Mouse (Mus musculus) liver, embryonic 11.5 days (tissue): ENCODE results near the gene Wwp2. TPM values are rescaled to one million over a fixed set of nuclear protein-coding genes. Genes with fewer than 3 reads are reported as not detected.
A peak's percentile ranks its signal among the peaks of the same experiment; 100 is the strongest.

Source experiments
- ATAC-seq: fragments of 200-750 bp; cut with Nextera tagmentation; replicated peaks from 2 replicates; pipeline ENCODE4 v1.8.0; 2017; ENCODE audit warnings: moderate number of reproducible peaks, mild to moderate bottlenecking, moderate TSS enrichment, moderate library complexity; ENCODE audit not compliant: low FRiP score
- DNase-seq: peaks from one replicate; pipeline ENCODE4 v3.0.0-alpha.2; 2017; ENCODE audit warnings: low spot score
- H3K27ac ChIP-seq: fragments of 300-500 bp; sonication (generic); 2 replicates; pipeline ENCODE4 v1.5.1; 2014; ENCODE audit warnings: mild to moderate bottlenecking, low read depth, low read length, control low read depth
- H3K27me3 ChIP-seq: fragments of 300-500 bp; sonication (generic); replicated peaks from 2 replicates; pipeline ENCODE4 v1.6.1; 2014; ENCODE audit warnings: low read length, mixed read lengths; ENCODE audit not compliant: control insufficient read depth, insufficient read depth
- H3K36me3 ChIP-seq: fragments of 300-500 bp; sonication (generic); 2 replicates; pipeline ENCODE4 v1.6.1; 2014; ENCODE audit warnings: mild to moderate bottlenecking, low read length, moderate library complexity, mixed read lengths; ENCODE audit not compliant: control insufficient read depth, insufficient read depth
- H3K4me1 ChIP-seq: fragments of 300-500 bp; sonication (generic); replicated peaks from 2 replicates; pipeline ENCODE4 v1.6.1; 2014; ENCODE audit warnings: low read length, mixed read lengths; ENCODE audit not compliant: control insufficient read depth, insufficient read depth
- H3K4me2 ChIP-seq: fragments of 300-500 bp; sonication (generic); 2 replicates; pipeline ENCODE4 v1.6.1; 2014; ENCODE audit warnings: mild to moderate bottlenecking, control low read depth, moderate library complexity
- H3K4me3 ChIP-seq: fragments of 300-500 bp; sonication (generic); 2 replicates; pipeline ENCODE4 v1.5.1; 2014; ENCODE audit warnings: low read depth, low read length, control low read depth
- H3K9ac ChIP-seq: fragments of 300-500 bp; sonication (generic); 2 replicates; pipeline ENCODE4 v1.6.1; 2014; ENCODE audit warnings: low read depth, low read length, control low read depth
- H3K9me3 ChIP-seq: fragments of 300-500 bp; sonication (generic); 2 replicates; pipeline ENCODE4 v1.6.1; 2016; ENCODE audit warnings: low read length, inconsistent platforms, mixed read lengths; ENCODE audit not compliant: control insufficient read depth
- WGBS: fragments of 180-500 bp; shearing (Covaris S2); extraction: QIAGEN DNeasy Blood & Tissue Kit; methylation state at CpG from one replicate; pipeline ENCODE4 v1.1.7; 2014; 5-methylcytosine and 5-hydroxymethylcytosine counted together
- polyA plus RNA-seq: library from polyadenylated mRNA; unstranded; fragments of >200 nt; fragmentation: Nextera tagmentation; extraction: Ambion mirVana; gene quantifications from 2 replicates; pipeline ENCODE4 v1.2.1, GENCODE M21; 2014

Wwp2 gene
- polyA plus RNA-seq, 1 experiment from 2014 or later: 40.2 TPM

DNA sequence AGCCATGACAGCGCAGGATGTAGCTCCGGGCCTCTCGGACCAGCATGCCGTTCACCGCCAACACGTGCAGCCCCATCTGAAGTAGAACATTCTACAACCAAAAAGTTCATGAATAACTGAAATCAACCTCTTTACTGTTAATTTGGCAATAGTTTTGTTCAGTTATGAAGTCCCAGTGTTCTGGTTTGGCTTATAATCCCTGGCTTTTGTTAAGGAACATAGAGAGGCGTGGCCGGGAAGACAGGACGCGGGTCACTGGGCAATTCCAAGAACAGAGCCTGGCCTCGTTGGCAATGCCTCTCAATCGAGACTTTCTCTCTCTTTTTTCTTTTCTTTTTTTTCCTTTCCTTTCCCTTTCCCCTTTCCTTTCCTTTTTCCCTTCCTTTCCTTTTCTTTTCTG, 19.2 kb upstream of the Wwp2 start:
- Histone ChIP-seq H3K9me3 (no peaks in the 10 kb centered on the region), H3K36me3 (peaks cover 73% of the 10 kb centered on the region), H3K4me3 (no peak overlapping the region), H3K27ac (no peak overlapping the region), H3K9ac (no peak overlapping the region), H3K4me2 (no peak overlapping the region), H3K4me1 (peaks cover 6% of the 10 kb centered on the region), H3K27me3 (no peaks in the 10 kb centered on the region)
- WGBS: 95% methylated on average over 12 of the region's 12 CpGs
- ATAC-seq: no peak
- DNase-seq: no peak

DNA sequence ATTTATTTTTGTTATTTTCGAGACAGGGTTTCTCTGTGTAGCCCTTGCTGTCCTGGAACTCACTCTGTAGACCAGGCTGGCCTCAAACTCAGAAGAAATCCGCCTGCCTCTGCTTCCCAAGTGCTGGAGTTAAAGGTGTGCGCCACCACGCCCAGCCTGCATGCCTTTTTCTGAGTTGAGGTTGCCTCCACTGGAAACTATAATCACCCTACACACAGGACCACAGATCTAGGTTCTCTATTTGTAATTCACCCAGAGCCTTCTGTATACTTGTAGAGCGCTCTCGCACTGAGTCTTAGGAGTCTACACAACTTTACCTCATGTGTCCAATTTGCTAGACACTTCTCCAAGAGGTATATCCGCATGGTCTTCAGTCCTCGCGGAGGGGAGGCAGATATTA, 12.0 kb upstream of the Wwp2 start:
- Histone ChIP-seq H3K27ac (no peak overlapping the region), H3K9ac (peak overlapping the region; percentile 97), H3K4me1 (peaks cover 20% of the 10 kb centered on the region), H3K36me3 (peaks cover 30% of the 10 kb centered on the region), H3K4me3 (peak overlapping the region; percentile 92), H3K9me3 (no peaks in the 10 kb centered on the region), H3K27me3 (no peaks in the 10 kb centered on the region), H3K4me2 (peak overlapping the region; percentile 79)
- 14% methylated on average over 9 of the region's 9 CpGs for WGBS
- DNase-seq (no peak), ATAC-seq (peak; percentile 2; the same call in 1 of the 2 replicates)

DNA sequence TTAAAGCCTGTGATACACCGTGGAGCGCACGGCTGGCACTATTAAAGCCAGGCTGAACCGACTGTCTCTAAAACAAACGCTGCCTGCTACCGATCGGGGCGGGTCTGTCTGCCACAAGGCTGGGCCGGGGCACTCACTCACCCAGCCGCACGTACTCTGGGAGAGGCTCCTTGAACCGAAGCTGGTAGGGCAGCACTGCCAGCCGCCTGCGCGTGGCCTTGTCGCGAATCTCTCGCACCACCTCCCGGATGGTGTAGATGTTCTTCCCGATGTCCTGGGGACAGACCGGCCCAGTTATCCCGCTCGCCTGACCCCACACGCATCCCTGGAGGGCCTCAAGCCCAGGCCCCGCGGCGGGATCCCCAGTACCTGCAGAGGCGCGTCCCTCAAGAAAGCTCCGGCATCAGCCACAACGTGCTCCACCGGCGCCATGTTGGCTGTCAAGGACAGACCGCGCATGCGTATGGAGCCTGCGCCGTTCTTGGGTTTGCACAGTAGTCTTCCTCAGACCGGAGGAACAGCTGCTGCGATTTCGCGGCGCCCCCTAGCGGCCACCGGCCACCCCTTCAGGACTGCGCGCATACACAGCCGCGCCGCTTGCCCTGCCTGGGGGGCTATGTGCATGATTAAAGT, 11.5 kb upstream of the Wwp2 start, which contains the start of gene Nob1:
Gene Nob1 (minus strand): TSS at position 455 of the 633 bp plus-strand sequence.
- under 1% methylated on average over 50 of the region's 50 CpGs for WGBS
- Histone ChIP-seq H3K36me3 (peaks cover 24% of the 10 kb centered on the region), H3K27ac (peak within 1 kb of the TSS; percentile 75), H3K27me3 (no peaks in the 10 kb centered on the region), H3K4me1 (peaks cover 20% of the 10 kb centered on the region), H3K9ac (peak within 1 kb of the TSS; percentile 97), H3K4me3 (peak within 1 kb of the TSS; percentile 92), H3K9me3 (no peaks in the 10 kb centered on the region), H3K4me2 (peak within 1 kb of the TSS; percentile 79)
- DNase-seq: peak; percentile 96
- peak; percentile 99 for ATAC-seq

DNA sequence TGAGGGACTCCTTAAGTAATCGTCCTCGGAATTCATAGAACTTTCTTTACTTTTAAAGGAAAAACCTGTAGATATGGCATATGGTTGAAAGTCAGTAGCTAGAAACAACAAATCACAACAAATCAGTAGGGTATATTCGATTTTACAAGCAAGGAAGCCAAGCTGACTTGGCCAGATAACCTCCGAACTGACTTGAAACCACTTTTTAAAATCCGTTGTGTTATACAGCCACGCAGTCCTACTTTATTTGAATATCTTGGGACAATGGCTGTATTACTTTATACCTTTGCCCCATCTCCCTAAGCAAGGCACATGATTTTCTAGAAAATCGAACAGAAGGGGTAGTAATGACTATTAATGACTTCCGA, 11.0 kb upstream of the Wwp2 start:
- 35% methylated on average over 8 of the region's 8 CpGs for WGBS
- peaks cover 20% of the 10 kb centered on the region for H3K36me3 ChIP-seq
- H3K9me3 ChIP-seq: no peaks in the 10 kb centered on the region
- no peak for ATAC-seq
- H3K27ac ChIP-seq: no peak overlapping the region
- H3K9ac ChIP-seq: no peak overlapping the region
- H3K4me2 ChIP-seq: 0 out of 2 replicates have a peak overlapping the region, but pooled peaks have one; percentile 79
- H3K4me3 ChIP-seq: peak overlapping the region; percentile 92
- H3K4me1 ChIP-seq: peaks cover 20% of the 10 kb centered on the region
- no peak for DNase-seq
- H3K27me3 ChIP-seq: no peaks in the 10 kb centered on the region

DNA sequence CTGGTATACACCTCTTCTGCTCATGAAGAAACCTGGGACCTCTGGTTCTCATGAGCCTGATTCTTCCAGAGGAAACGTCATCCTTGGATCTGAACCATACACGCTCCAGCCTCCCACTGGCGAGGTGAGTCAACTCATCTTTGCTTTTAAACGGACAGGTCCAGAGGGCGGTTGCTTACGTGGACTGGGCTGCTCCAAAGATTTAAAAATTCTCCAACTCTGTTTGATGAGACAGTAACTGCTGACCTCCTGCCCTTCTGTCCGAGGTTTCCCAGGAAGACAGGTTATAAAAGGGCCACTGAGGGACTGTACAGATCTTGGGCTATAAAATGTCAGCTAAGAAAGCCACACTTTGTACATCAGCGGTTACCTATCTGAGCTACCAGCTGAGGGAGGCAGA, 5.3 kb upstream of the Wwp2 start:
- no peak for DNase-seq
- Histone ChIP-seq H3K4me2 (no peak overlapping the region), H3K4me1 (peaks cover 5% of the 10 kb centered on the region; the same call in 1 of the 2 replicates), H3K36me3 (no peaks in the 10 kb centered on the region), H3K27me3 (no peaks in the 10 kb centered on the region), H3K4me3 (no peak overlapping the region), H3K27ac (no peak overlapping the region), H3K9ac (no peak overlapping the region), H3K9me3 (no peaks in the 10 kb centered on the region)
- WGBS: 78% methylated on average over 8 of the region's 8 CpGs
- ATAC-seq: no peak

DNA sequence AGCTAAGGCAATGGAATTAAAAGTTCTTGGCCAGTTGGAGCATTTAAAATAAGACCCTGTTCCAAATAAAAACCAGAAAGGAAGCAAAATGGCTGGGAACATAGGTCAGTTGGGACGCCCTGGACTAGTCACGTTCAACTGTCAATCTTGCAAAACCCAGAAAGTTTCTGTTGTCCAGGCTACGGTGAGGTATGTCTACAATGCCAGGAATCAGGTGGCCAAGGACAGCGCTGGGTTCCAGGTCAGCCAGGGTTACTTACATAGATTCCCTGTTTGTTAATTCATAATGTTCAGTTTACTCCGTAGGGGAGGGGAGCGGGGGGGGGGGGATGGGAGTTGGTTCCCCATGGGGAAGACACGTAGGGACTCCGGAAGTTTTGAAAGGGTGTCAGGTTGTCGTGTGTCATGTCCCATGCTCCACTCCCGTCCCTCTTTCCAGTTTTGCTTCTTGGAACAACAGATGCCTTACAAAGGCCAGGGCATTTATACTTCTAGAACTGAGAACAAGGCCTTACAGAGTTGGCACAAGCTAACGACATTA, 674 bp upstream of the Wwp2 start:
- Histone ChIP-seq H3K9me3 (no peaks in the 10 kb centered on the region), H3K9ac (peak overlapping the region; percentile 83), H3K36me3 (no peaks in the 10 kb centered on the region), H3K27me3 (no peaks in the 10 kb centered on the region), H3K27ac (peak overlapping the region; percentile 93), H3K4me3 (peak overlapping the region; percentile 89), H3K4me1 (peaks cover 21% of the 10 kb centered on the region), H3K4me2 (peak overlapping the region; percentile 76)
- 25% methylated on average over 11 of the region's 11 CpGs for WGBS
- peak; percentile 6; the same call in 1 of the 2 replicates for ATAC-seq
- peak; percentile 47 for DNase-seq

DNA sequence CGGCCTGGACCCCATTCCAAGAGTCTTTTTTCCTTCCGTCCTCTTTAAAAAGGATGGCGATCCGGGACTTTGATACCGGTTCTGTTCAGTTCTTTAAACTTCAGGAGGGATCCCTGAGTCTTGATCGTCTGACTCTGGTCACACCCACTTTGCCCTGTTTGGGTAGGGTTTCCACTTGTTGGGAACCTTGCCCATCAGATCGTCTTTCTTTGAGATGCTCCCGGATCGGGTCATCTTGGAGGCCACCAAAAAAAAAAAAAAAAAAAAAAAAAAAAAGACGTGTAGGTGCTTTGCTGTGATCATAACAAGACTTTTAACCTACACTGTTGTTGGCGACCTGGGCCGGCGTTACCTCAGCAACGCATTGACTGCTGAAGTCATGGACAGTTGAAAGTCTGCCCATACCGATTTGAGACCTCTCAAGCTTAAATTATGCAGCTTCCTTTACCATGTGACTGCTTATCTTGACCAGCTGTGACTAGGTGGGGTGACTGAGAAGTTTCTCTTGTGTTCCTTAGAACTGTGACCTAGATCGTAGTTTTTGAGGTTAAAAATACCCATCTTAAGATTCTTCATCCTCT, 766 bp downstream of the Wwp2 start:
- ATAC-seq: peak; percentile 78
- H3K27me3 ChIP-seq: no peaks in the 10 kb centered on the region

DNA sequence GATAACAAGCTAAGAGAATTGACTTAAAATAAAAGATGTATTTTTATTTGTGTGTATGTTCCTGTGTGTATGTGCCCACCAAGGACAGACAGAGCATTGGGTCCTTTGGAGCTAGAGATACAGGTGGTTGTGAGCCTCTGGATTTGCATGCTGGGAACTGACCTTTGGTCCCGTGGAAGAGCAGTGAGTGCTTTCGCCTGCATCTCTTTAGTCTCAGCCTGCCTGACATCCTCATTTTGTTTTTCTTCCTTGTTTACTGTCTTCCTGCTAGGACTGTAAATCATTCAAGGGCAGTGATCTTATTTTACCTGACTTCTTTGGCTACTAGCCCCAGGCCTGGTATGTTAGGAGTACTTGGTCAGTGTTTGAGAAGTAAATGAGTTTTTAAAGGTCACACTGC, 1.5 kb downstream of the Wwp2 start:
- peak overlapping the region; percentile 89; the same call in 1 of the 2 replicates for H3K4me3 ChIP-seq
- peak overlapping the region; percentile 93 for H3K27ac ChIP-seq
- H3K4me1 ChIP-seq: peaks cover 21% of the 10 kb centered on the region
- no peaks in the 10 kb centered on the region for H3K27me3 ChIP-seq
- no peaks in the 10 kb centered on the region for H3K9me3 ChIP-seq
- WGBS: 74% methylated on average over 2 of the region's 2 CpGs
- H3K4me2 ChIP-seq: peak overlapping the region; percentile 83
- H3K9ac ChIP-seq: 0 out of 2 replicates have a peak overlapping the region, but pooled peaks have one; percentile 32
- H3K36me3 ChIP-seq: no peaks in the 10 kb centered on the region
- DNase-seq (no peak), ATAC-seq (no peak)

More for the DNA sequence above, 766 bp downstream of the Wwp2 start:
- Histone ChIP-seq H3K27ac (peak overlapping the region; percentile 93), H3K4me1 (peaks cover 21% of the 10 kb centered on the region), H3K4me2 (peak overlapping the region; percentile 83), H3K4me3 (peak overlapping the region; percentile 89), H3K9me3 (no peaks in the 10 kb centered on the region), H3K36me3 (no peaks in the 10 kb centered on the region), H3K9ac (peak overlapping the region; percentile 83)
- WGBS: 6% methylated on average over 16 of the region's 16 CpGs
- peak; percentile 54 for DNase-seq
